Mouse (Mus musculus) embryonic facial prominence, embryonic 15.5 days (tissue): ENCODE measurements at regions not wholly inside any gene's neighbourhood (a gene's known extent, or its start where the extent isn't known, plus 50 kb on each side); places are given as distances from the start of the nearest gene placed in this dataset.
A peak's percentile ranks its signal among the peaks of the same experiment; 100 is the strongest.

Source experiments
- ATAC-seq: fragments of 200-750 bp; cut with Nextera tagmentation; 2 replicates; pipeline ENCODE4 v1.8.0; 2017; ENCODE audit warnings: low read depth, moderate TSS enrichment; ENCODE audit not compliant: insufficient number of reproducible peaks, low FRiP score, low TSS enrichment
- H3K27ac ChIP-seq: fragments of 300-500 bp; sonication (generic); replicated peaks from 2 replicates; pipeline ENCODE4 v1.5.1; 2015; ENCODE audit warnings: mild to moderate bottlenecking, inconsistent platforms
- H3K27me3 ChIP-seq: fragments of 300-500 bp; sonication (generic); 2 replicates; pipeline ENCODE4 v1.6.1; 2015; ENCODE audit warnings: inconsistent platforms
- H3K36me3 ChIP-seq: fragments of 300-500 bp; sonication (generic); 2 replicates; pipeline ENCODE4 v1.6.1; 2015; ENCODE audit warnings: mild to moderate bottlenecking, inconsistent platforms
- H3K4me1 ChIP-seq: fragments of 300-500 bp; sonication (generic); 2 replicates; pipeline ENCODE4 v1.6.1; 2015; ENCODE audit warnings: inconsistent platforms
- H3K4me2 ChIP-seq: fragments of 300-500 bp; sonication (generic); replicated peaks from 2 replicates; pipeline ENCODE4 v1.6.1; 2015; ENCODE audit warnings: mild to moderate bottlenecking, inconsistent platforms
- H3K4me3 ChIP-seq: fragments of 300-500 bp; sonication (generic); replicated peaks from 2 replicates; pipeline ENCODE4 v1.5.1; 2015; ENCODE audit warnings: mild to moderate bottlenecking, inconsistent platforms
- H3K9ac ChIP-seq: fragments of 300-500 bp; sonication (generic); 2 replicates; pipeline ENCODE4 v1.6.1; 2015; ENCODE audit warnings: inconsistent platforms
- H3K9me3 ChIP-seq: fragments of 300-500 bp; sonication (generic); replicated peaks from 2 replicates; pipeline ENCODE4 v1.6.1; 2016; ENCODE audit warnings: inconsistent platforms
- WGBS: fragments of 180-500 bp; shearing (Covaris S2); methylation state at CpG from one replicate; pipeline ENCODE4 v1.1.7; 2015; 5-methylcytosine and 5-hydroxymethylcytosine counted together

DNA sequence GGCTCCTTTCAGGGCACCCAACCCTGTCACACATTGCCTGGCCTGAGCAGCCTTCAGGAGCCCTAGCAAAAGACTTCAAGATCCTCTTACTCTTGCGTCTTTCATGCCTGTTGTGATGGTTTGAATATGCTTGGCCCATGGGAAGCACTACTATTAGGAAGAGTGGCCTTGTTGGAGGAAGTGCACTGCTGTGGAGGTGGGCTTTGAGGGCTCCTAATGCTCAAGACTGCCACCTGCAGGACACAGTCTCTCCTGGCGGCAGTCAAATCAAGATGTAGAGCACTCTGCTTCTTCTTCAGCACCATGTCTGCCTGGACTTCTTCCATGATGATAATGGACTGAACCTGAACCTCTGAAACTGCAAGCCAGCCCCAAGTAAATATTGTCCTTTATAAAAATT, 73.0 kb downstream of the Tsen15 start:
- 64% methylated on average over 2 of the region's 2 CpGs for WGBS
- Histone ChIP-seq H3K9ac (no peak overlapping the region), H3K4me3 (no peak overlapping the region), H3K4me1 (no peaks in the 10 kb centered on the region), H3K4me2 (no peak overlapping the region), H3K27ac (no peak overlapping the region), H3K9me3 (no peaks in the 10 kb centered on the region), H3K36me3 (no peaks in the 10 kb centered on the region), H3K27me3 (no peaks in the 10 kb centered on the region)
- no peak for ATAC-seq

DNA sequence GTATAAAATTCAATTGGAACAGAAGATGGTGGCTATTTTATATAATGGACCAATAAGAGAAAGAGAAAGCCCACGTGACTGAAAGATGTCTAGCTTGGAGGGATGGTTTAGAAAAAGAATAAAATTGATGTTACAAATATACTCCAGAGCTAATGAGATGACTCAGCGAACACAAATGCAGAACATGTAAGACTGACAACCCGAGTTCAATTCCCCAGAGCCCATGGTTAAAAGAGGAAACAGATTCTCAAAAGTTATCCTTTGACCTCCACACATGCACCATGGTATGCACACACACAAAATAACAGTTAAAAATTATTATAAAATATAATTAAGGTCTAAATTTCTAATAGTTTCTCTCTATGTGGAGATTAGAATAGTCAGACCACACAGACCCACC, 81.0 kb downstream of the Tsen15 start:
- no peak overlapping the region for H3K4me2 ChIP-seq
- peaks cover 9% of the 10 kb centered on the region; the same call in 1 of the 2 replicates for H3K4me1 ChIP-seq
- H3K9me3 ChIP-seq: no peaks in the 10 kb centered on the region
- H3K27ac ChIP-seq: no peak overlapping the region
- H3K27me3 ChIP-seq: no peaks in the 10 kb centered on the region
- no peak overlapping the region for H3K4me3 ChIP-seq
- no peak for ATAC-seq
- no peak overlapping the region for H3K9ac ChIP-seq
- H3K36me3 ChIP-seq: no peaks in the 10 kb centered on the region
- WGBS: 44% methylated on average over 3 of the region's 3 CpGs

- ATAC-seq: no peak
These were observed 81.9 kb downstream of the Tsen15 start for GRCm38 (mm10) chr1:152304487-152305130.

GRCm38 (mm10) chr1:152301355-152301754, 85.1 kb downstream of the Tsen15 start:
- 86% methylated on average over 8 of the region's 8 CpGs for WGBS
- no peak for ATAC-seq
- Histone ChIP-seq H3K27me3 (no peaks in the 10 kb centered on the region), H3K4me2 (no peak overlapping the region), H3K4me3 (no peak overlapping the region), H3K9me3 (no peaks in the 10 kb centered on the region), H3K4me1 (peaks cover 9% of the 10 kb centered on the region; the same call in 1 of the 2 replicates), H3K36me3 (no peaks in the 10 kb centered on the region), H3K9ac (no peak overlapping the region), H3K27ac (no peak overlapping the region)

More at GRCm38 (mm10) chr1:152304487-152305130, 81.9 kb downstream of the Tsen15 start:
- no peaks in the 10 kb centered on the region for H3K9me3 ChIP-seq
- no peak overlapping the region for H3K4me2 ChIP-seq
- H3K27ac ChIP-seq: no peak overlapping the region
- no peaks in the 10 kb centered on the region for H3K36me3 ChIP-seq
- H3K9ac ChIP-seq: no peak overlapping the region
- H3K27me3 ChIP-seq: no peaks in the 10 kb centered on the region
- WGBS: 58% methylated on average over 14 of the region's 14 CpGs
- peaks cover 9% of the 10 kb centered on the region; the same call in 1 of the 2 replicates for H3K4me1 ChIP-seq
- no peak overlapping the region for H3K4me3 ChIP-seq

- ATAC-seq: no peak
These were observed 94.2 kb downstream of the Tsen15 start for GRCm38 (mm10) chr1:152292196-152292736.

DNA sequence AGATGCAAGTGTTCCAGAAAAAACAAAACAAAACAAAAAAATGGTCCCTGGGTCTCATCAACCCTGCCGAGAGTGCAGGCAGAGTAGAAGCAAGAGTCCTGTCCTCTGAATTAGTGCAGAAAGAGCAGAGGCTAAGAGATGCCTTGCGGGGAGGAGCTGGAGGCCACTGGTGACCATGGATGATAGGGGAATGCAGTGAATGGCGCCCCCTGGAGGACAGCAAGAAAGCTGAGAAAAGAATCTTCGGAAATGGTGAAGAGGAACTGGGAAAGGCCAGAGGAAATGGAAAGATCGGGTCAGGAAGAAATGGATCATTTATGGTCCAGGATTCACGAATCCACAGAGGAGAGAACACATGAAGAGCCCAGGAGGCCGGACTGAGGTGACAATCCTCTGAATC, 95.7 kb downstream of the Tsen15 start:
- H3K36me3 ChIP-seq: no peaks in the 10 kb centered on the region
- no peak for ATAC-seq
- no peaks in the 10 kb centered on the region for H3K27me3 ChIP-seq
- H3K4me2 ChIP-seq: 0 out of 2 replicates have a peak overlapping the region, but pooled peaks have one; percentile 10
- no peak overlapping the region for H3K9ac ChIP-seq
- peaks cover 7% of the 10 kb centered on the region for H3K4me1 ChIP-seq
- H3K4me3 ChIP-seq: no peak overlapping the region
- no peaks in the 10 kb centered on the region for H3K9me3 ChIP-seq
- 43% methylated on average over 7 of the region's 7 CpGs for WGBS
- H3K27ac ChIP-seq: no peak overlapping the region

More at GRCm38 (mm10) chr1:152292196-152292736, 94.2 kb downstream of the Tsen15 start:
- Histone ChIP-seq H3K4me2 (no peak overlapping the region), H3K4me3 (no peak overlapping the region), H3K9me3 (no peaks in the 10 kb centered on the region), H3K9ac (no peak overlapping the region), H3K36me3 (no peaks in the 10 kb centered on the region), H3K27me3 (no peaks in the 10 kb centered on the region), H3K4me1 (peaks cover 7% of the 10 kb centered on the region), H3K27ac (no peak overlapping the region)
- WGBS: 79% methylated on average over 9 of the region's 9 CpGs

DNA sequence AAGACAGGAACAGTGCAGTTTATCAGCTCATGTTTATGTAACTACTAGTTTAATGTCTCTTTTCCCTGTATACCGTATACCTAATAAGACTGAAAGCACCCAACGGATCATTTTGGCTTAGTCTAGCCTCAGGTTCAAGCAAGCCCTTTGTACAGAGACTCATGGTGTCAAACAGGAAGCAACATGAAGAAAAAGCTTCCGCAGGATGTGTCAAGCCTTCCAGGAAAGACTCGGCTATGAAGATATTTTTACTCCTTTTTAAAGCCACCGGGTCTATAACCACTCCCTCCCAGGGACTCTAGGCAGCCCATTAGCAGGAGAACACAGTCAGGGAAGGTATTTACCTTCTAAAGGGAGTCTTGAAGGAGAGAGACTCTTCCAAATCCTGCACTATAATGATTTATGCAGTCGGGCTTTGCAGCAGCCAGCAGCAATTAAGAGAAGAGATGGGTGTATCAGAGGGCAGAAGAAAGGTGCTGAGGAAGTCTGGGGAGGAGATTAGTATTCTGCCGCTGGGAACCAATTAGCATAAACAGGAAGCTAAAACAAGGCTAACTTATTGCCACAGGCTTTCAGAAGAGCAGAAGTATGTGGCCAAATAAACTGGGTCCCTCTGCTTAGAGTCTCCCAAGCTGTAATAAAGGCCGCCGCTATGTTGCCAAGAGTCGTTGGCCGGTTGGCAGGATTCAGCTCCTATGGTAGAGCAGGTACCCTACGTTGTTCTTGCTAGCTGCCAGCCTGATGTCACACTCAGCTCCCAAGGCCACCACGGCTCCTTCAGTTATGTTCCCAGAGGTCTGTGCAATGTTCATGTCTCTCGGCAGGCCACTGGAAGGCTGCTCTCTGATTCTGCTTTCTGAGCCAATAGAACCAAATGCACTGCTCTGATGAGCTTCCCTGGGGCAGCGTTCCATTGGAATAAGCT, 98.7 kb downstream of the Tsen15 start:
- no peaks in the 10 kb centered on the region for H3K27me3 ChIP-seq
- H3K9me3 ChIP-seq: no peaks in the 10 kb centered on the region
- H3K4me1 ChIP-seq: peaks cover 7% of the 10 kb centered on the region
- WGBS: 62% methylated on average over 15 of the region's 15 CpGs
- no peak overlapping the region; the same call in 1 of the 2 replicates for H3K9ac ChIP-seq
- H3K36me3 ChIP-seq: no peaks in the 10 kb centered on the region
- ATAC-seq: no peak
- H3K4me2 ChIP-seq: no peak overlapping the region
- H3K27ac ChIP-seq: no peak overlapping the region
- no peak overlapping the region for H3K4me3 ChIP-seq

- H3K36me3 ChIP-seq: no peaks in the 10 kb centered on the region
- H3K27ac ChIP-seq: no peak overlapping the region
- H3K9me3 ChIP-seq: no peaks in the 10 kb centered on the region
- 76% methylated on average over 8 of the region's 8 CpGs for WGBS
- no peaks in the 10 kb centered on the region for H3K27me3 ChIP-seq
- ATAC-seq: no peak
- no peak overlapping the region for H3K9ac ChIP-seq
- no peak overlapping the region for H3K4me3 ChIP-seq
- no peak overlapping the region for H3K4me2 ChIP-seq
- peaks cover 7% of the 10 kb centered on the region for H3K4me1 ChIP-seq
These were observed 99.8 kb downstream of the Tsen15 start for GRCm38 (mm10) chr1:152286677-152287076.

DNA sequence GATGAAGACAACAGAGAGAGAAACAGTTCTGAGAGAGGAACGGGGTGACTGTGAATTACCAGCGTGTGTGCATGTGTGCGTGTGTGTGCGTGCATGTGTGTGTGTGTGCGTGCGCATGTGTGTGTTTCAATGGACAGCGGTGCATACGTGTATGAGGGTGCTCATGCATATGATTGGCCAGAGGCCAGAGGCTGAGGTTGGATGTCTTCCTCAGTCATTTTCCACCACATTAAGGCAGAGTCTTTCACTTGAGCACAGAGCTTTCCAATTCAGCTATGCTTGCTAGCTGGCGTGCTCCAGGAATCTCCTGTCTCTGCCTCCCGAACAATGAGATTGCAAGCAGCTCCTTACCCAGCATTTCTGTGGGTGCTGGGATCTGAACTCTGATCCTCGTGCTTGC, 104.4 kb downstream of the Tsen15 start:
- H3K27ac ChIP-seq: no peak overlapping the region
- 0 out of 2 replicates have a peak, but pooled peaks cover 2% of the 10 kb centered on the region for H3K9me3 ChIP-seq
- ATAC-seq: no peak
- H3K4me2 ChIP-seq: no peak overlapping the region
- no peaks in the 10 kb centered on the region for H3K4me1 ChIP-seq
- H3K9ac ChIP-seq: no peak overlapping the region
- H3K36me3 ChIP-seq: no peaks in the 10 kb centered on the region
- H3K4me3 ChIP-seq: no peak overlapping the region
- 90% methylated on average over 11 of the region's 11 CpGs for WGBS
- H3K27me3 ChIP-seq: no peaks in the 10 kb centered on the region

- 72% methylated on average over 8 of the region's 8 CpGs for WGBS
- no peak overlapping the region for H3K9ac ChIP-seq
- no peaks in the 10 kb centered on the region for H3K36me3 ChIP-seq
- no peak overlapping the region for H3K27ac ChIP-seq
- H3K9me3 ChIP-seq: 0 out of 2 replicates have a peak, but pooled peaks cover 2% of the 10 kb centered on the region
- no peaks in the 10 kb centered on the region for H3K27me3 ChIP-seq
- ATAC-seq: no peak
- H3K4me3 ChIP-seq: no peak overlapping the region
- H3K4me1 ChIP-seq: no peaks in the 10 kb centered on the region
- no peak overlapping the region for H3K4me2 ChIP-seq
These were observed 105.3 kb downstream of the Tsen15 start for GRCm38 (mm10) chr1:152281201-152281600.

GRCm38 (mm10) chr1:152280014-152280413, 106.5 kb downstream of the Tsen15 start:
- H3K9ac ChIP-seq: no peak overlapping the region
- ATAC-seq: no peak
- WGBS: 35% methylated on average over 1 of the region's 1 CpGs
- H3K36me3 ChIP-seq: no peaks in the 10 kb centered on the region
- H3K27me3 ChIP-seq: no peaks in the 10 kb centered on the region
- no peak overlapping the region for H3K4me2 ChIP-seq
- no peak overlapping the region for H3K27ac ChIP-seq
- H3K4me3 ChIP-seq: no peak overlapping the region
- H3K9me3 ChIP-seq: 0 out of 2 replicates have a peak, but pooled peaks cover 2% of the 10 kb centered on the region
- no peaks in the 10 kb centered on the region for H3K4me1 ChIP-seq
